Mouse (Mus musculus) spleen, adult 2 months (tissue): Measurements from ENCODE around the gene Gnl3l.

Experiments used
- CTCF ChIP-seq: fragments of 200-500 bp; IDR thresholded peaks from 2 replicates; pipeline ENCODE4 v1.5.1; 2011; ENCODE audit warnings: mild to moderate bottlenecking, inconsistent platforms; ENCODE audit not compliant: insufficient read depth, insufficient read length, insufficient replicate concordance; ENCODE audit errors: extremely low read depth
- POLR2A ChIP-seq: fragments of 200-500 bp; IDR thresholded peaks from 2 replicates; pipeline ENCODE4 v1.6.1; 2011; ENCODE audit warnings: low read depth, low read length, inconsistent platforms

DNA sequence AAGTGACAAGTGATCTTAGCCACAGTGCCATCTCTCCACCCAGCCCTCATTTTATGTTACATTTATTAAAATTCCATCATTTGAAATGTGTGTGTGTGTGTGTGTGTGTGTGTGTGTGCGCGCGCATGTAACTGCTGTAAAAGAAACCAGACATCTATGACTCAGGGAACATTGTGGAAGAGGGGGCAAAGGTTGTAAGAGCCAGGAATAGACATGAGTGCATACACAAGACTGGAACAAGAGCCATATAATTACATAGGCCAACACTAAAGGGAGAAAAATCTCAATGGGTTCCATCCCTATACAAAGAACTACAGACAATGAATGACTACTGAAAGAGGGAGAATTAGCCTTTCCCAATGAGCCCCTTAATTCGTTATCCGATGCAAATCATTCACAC is 41.7 kb downstream of the Gnl3l start:
- TF ChIP-seq CTCF (no peak), POLR2A (no peak)
